Mouse (Mus musculus) C2C12 (cell line): Measurements from ENCODE around the gene Runx2.

Source experiments
- CEBPB ChIP-seq: IDR thresholded peaks from one replicate; pipeline ENCODE4 v1.6.1; 2011; ENCODE audit warnings: low read depth, mild to moderate bottlenecking, control low read depth, moderate library complexity
- CTCF ChIP-seq: IDR thresholded peaks from one replicate; pipeline ENCODE4 v1.5.1; 2011; ENCODE audit not compliant: control insufficient read depth, insufficient read depth, insufficient read length
- FOSL1 ChIP-seq: IDR thresholded peaks from one replicate; pipeline ENCODE4 v1.8.0; 2011; ENCODE audit warnings: mild to moderate bottlenecking, low read length; ENCODE audit not compliant: poor library complexity, insufficient read depth, severe bottlenecking

DNA sequence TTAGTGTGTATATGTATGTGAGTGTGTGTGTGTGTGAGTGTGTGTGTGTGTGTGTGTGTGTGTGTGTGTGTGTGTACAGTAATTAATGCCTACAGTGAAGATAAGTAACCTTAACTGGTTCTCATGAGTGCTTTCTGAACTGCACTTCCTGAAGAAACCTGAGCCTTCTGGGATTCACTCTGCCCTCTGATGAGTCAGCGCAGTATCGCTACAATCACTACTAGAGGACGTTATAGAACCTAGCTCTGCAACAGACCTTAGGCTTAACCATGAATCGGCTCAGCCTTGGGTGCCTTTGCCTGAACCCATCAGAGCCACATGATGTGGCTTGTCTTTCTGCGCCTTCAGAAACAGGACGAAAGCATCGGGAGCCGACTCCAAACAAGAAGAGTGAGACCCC lies 169.5 kb downstream of the Runx2 start:
- TF ChIP-seq FOSL1 (no peak), CTCF (no peak), CEBPB (no peak)
